Comparison of ENCODE assay signal across 27 mouse cellular contexts in the genomic region with DNA sequence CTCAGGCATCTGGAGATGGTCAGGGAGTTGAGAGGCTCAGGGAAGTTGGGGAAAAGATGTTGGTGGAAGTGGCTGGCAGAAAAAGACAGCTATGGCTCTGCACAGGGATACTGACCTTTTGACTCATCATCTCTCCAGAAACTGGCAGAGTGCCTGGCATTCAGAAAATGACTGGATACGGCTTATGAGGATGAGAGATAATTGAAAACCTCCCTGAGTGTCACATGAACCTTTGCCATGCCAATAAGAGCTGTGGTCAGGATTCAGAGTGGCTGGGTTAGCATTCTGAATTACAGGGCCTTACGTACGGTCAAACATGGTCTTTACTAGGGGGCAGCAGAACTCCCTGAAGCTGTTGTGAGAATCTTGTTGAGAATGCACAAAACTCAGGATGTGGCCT. TPM values are rescaled to one million over a fixed set of nuclear protein-coding genes. Genes with fewer than 3 reads are reported as not detected.
DNase-seq lines count a peak whose midpoint lies in the region; ATAC-seq and TF ChIP-seq lines count a peak whose summit lies in the region.
"Had no signal": no experiment of that assay in that cellular context is flagged by ENCODE, and none has a peak within 500 bp of the region (broad histone marks: within the 10 kb centered on the region; RNA-seq: fewer than 3 reads in every experiment).

No protein-coding gene starts in this region.

- TF ChIP-seq POLR2A in lung, adult 2 months (IDR thresholded peaks at IDR 0.05; ENCODE audit: borderline replicate concordance, extremely low read depth, low read depth, low read length): no peak

- no peaks in the 10 kb centered on the region for H3K36me3 ChIP-seq in embryonic facial prominence, embryonic 14.5 days (ENCODE audit: control insufficient read depth, insufficient read depth, low read length)
- no peaks in the 10 kb centered on the region for H3K36me3 ChIP-seq in embryonic facial prominence, embryonic 10.5 days (replicated peaks)
- no peaks in the 10 kb centered on the region for H3K36me3 ChIP-seq in stomach, postnatal 0 days (ENCODE audit: control insufficient read depth, insufficient read depth, low read length)
- H3K36me3 ChIP-seq: embryonic facial prominence, embryonic 12.5 days; forebrain, embryonic 12.5 days; hindbrain, embryonic 12.5 days had no signal

- WGBS in embryonic facial prominence, embryonic 14.5 days: 72% methylated on average over 3 of the region's 3 CpGs
- 90% methylated on average over 3 of the region's 3 CpGs for WGBS in embryonic facial prominence, embryonic 10.5 days
- WGBS in stomach, postnatal 0 days: 79% methylated on average over 3 of the region's 3 CpGs
- WGBS in lung, adult 2 months: 69% methylated on average over 3 of the region's 3 CpGs

- H3K9ac ChIP-seq in embryonic facial prominence, embryonic 14.5 days (ENCODE audit: low read depth, low read length): no peak overlapping the region
- no peak overlapping the region for H3K9ac ChIP-seq in stomach, postnatal 0 days (ENCODE audit: low read length)
- H3K9ac ChIP-seq: embryonic facial prominence, embryonic 12.5 days; forebrain, embryonic 12.5 days; forebrain, postnatal 0 days; hindbrain, embryonic 12.5 days had no signal

- TF ChIP-seq EP300 in stomach, postnatal 0 days (optimal IDR thresholded peaks at IDR 0.05): no peak

- ATAC-seq in embryonic facial prominence, embryonic 14.5 days (ENCODE audit: low read depth): no peak
- no peak for ATAC-seq in stomach, postnatal 0 days (ENCODE audit: low FRiP score, low TSS enrichment)
- ATAC-seq: forebrain, postnatal 0 days; hindbrain, embryonic 16.5 days; inflammation-experienced regulatory T-cells, adult 6 months; intestine, postnatal 0 days had no signal

- no peak overlapping the region for H3K4me3 ChIP-seq in embryonic facial prominence, embryonic 14.5 days (ENCODE audit: low read depth, low read length)
- no peak overlapping the region for H3K4me3 ChIP-seq in embryonic facial prominence, embryonic 10.5 days
- H3K4me3 ChIP-seq in stomach, postnatal 0 days (ENCODE audit: low read depth, low read length): no peak overlapping the region
- no peak overlapping the region for H3K4me3 ChIP-seq in lung, adult 2 months (replicated peaks; ENCODE audit: extremely low read depth, low read depth, low read length)
- H3K4me3 ChIP-seq: embryonic facial prominence, embryonic 12.5 days; forebrain, embryonic 12.5 days; hindbrain, embryonic 12.5 days had no signal

- no peak overlapping the region for H3K4me2 ChIP-seq in embryonic facial prominence, embryonic 14.5 days (ENCODE audit: low read depth, low read length)
- no peak overlapping the region for H3K4me2 ChIP-seq in stomach, postnatal 0 days (replicated peaks; ENCODE audit: low read depth)
- H3K4me2 ChIP-seq: embryonic facial prominence, embryonic 12.5 days; forebrain, embryonic 12.5 days; hindbrain, embryonic 12.5 days had no signal

- H3K27ac ChIP-seq in embryonic facial prominence, embryonic 14.5 days (replicated peaks; ENCODE audit: low read depth, low read length): no peak overlapping the region
- no peak overlapping the region for H3K27ac ChIP-seq in embryonic facial prominence, embryonic 10.5 days (replicated peaks)
- H3K27ac ChIP-seq in stomach, postnatal 0 days (replicated peaks): no peak overlapping the region
- H3K27ac ChIP-seq: embryonic facial prominence, embryonic 12.5 days; forebrain, embryonic 12.5 days; hindbrain, embryonic 12.5 days had no signal

- no peak for TF ChIP-seq CTCF in stomach, postnatal 0 days (IDR thresholded peaks at IDR 0.05; ENCODE audit: low read depth)
- no peak for TF ChIP-seq CTCF in lung, adult 2 months (IDR thresholded peaks at IDR 0.05; ENCODE audit: insufficient read depth, low read length)

- H3K27me3 ChIP-seq in embryonic facial prominence, embryonic 14.5 days (replicated peaks; ENCODE audit: control insufficient read depth, insufficient read depth, low read length): no peaks in the 10 kb centered on the region
- H3K27me3 ChIP-seq in embryonic facial prominence, embryonic 10.5 days (replicated peaks; ENCODE audit: low read depth, poor library complexity, severe bottlenecking): no peaks in the 10 kb centered on the region
- no peaks in the 10 kb centered on the region for H3K27me3 ChIP-seq in stomach, postnatal 0 days (ENCODE audit: control insufficient read depth, insufficient read depth, low read length)
- H3K27me3 ChIP-seq: embryonic facial prominence, embryonic 12.5 days; forebrain, embryonic 12.5 days; hindbrain, embryonic 12.5 days had no signal

- H3K4me1 ChIP-seq in embryonic facial prominence, embryonic 14.5 days (ENCODE audit: control insufficient read depth, insufficient read depth, low read length): no peaks in the 10 kb centered on the region
- H3K4me1 ChIP-seq in embryonic facial prominence, embryonic 10.5 days: no peaks in the 10 kb centered on the region
- no peaks in the 10 kb centered on the region for H3K4me1 ChIP-seq in stomach, postnatal 0 days (replicated peaks; ENCODE audit: control insufficient read depth, insufficient read depth)
- H3K4me1 ChIP-seq in lung, adult 2 months (ENCODE audit: control insufficient read depth, insufficient read depth, low read length): no peaks in the 10 kb centered on the region
- H3K4me1 ChIP-seq: embryonic facial prominence, embryonic 12.5 days; forebrain, embryonic 12.5 days; hindbrain, embryonic 12.5 days had no signal

- DNase-seq in embryonic facial prominence, embryonic 14.5 days (ENCODE audit: low spot score): peak; percentile 13
- DNase-seq in embryonic facial prominence, embryonic 10.5 days (ENCODE audit: low spot score): no peak
- peak; percentile 65 for DNase-seq in adrenal gland, adult 2 months
- DNase-seq in adrenal gland, postnatal 25 days: peak; percentile 46
- DNase-seq in stomach, postnatal 0 days (ENCODE audit: low spot score): no peak
- DNase-seq in right cerebral cortex, postnatal 25 days: no peak
- DNase-seq in lung, adult 2 months: no peak
- no peak for DNase-seq in thymus, adult 18-20 months
- DNase-seq: cerebellum, adult 2 months; cerebellum, postnatal 10 days; embryo, embryonic 11 days; forebrain, postnatal 0 days; gastrocnemius, postnatal 36 days; heart, adult 11 months; heart, postnatal 10 days; heart, postnatal 4 days; kidney, adult 8-10 months had no signal

- no peaks in the 10 kb centered on the region for H3K9me3 ChIP-seq in embryonic facial prominence, embryonic 14.5 days (ENCODE audit: control insufficient read depth, low read length)
- no peaks in the 10 kb centered on the region for H3K9me3 ChIP-seq in embryonic facial prominence, embryonic 10.5 days
- no peaks in the 10 kb centered on the region for H3K9me3 ChIP-seq in stomach, postnatal 0 days (ENCODE audit: control insufficient read depth, low read length)
- H3K9me3 ChIP-seq: embryonic facial prominence, embryonic 12.5 days; forebrain, embryonic 12.5 days; hindbrain, embryonic 12.5 days had no signal

RNA-seq across cellular contexts. Expression of gene Prr9, which starts 2.8 kb away (rescaled TPM):
- polyA plus RNA-seq in embryonic facial prominence, embryonic 14.5 days (2014; fragmentation: Nextera tagmentation; extraction: Ambion mirVana): 1.2 and 7.7 TPM in 2 replicates
- not detected in 2 replicates for polyA plus RNA-seq in embryonic facial prominence, embryonic 10.5 days (2016; fragmentation: Nextera tagmentation; extraction: Ambion mirVana)
- total RNA-seq in adrenal gland, adult 2 months (2021): not detected
- not detected in 2 replicates for polyA plus RNA-seq in adrenal gland, adult 2 months (2012; rRNA removed)
- not detected in 2 replicates for total RNA-seq in adrenal gland, postnatal 25 days (2021)
- 2.3 and 2.9 TPM in 2 replicates for polyA plus RNA-seq in stomach, postnatal 0 days (2015; fragmentation: Nextera tagmentation; extraction: Ambion mirVana)
- not detected in 2 replicates for polyA plus RNA-seq in lung, adult 2 months (2012; rRNA removed)
- total RNA-seq: common myeloid progenitor, adult 5-6 weeks; ES-E14; gastrocnemius, adult 18-20 months; gastrocnemius, postnatal 36 days; heart, postnatal 10 days; heart, postnatal 4 days had no signal
- polyA plus RNA-seq: cerebellum, adult 2 months; embryonic facial prominence, embryonic 12.5 days; forebrain, embryonic 12.5 days; forebrain, postnatal 0 days; heart, embryonic 14.5 days; hindbrain, embryonic 12.5 days; hindbrain, embryonic 16.5 days; inflammation-experienced regulatory T-cells, adult 6 months; intestine, postnatal 0 days had no signal

RNA-seq across cellular contexts. Expression of gene Lelp1, which starts 21.6 kb away (rescaled TPM):
- polyA plus RNA-seq in embryonic facial prominence, embryonic 14.5 days (2014; fragmentation: Nextera tagmentation; extraction: Ambion mirVana): not detected in 2 replicates
- polyA plus RNA-seq in embryonic facial prominence, embryonic 10.5 days (2016; fragmentation: Nextera tagmentation; extraction: Ambion mirVana): not detected in 2 replicates
- total RNA-seq in adrenal gland, adult 2 months (2021): not detected
- polyA plus RNA-seq in adrenal gland, adult 2 months (2012; rRNA removed): not detected in 2 replicates
- total RNA-seq in adrenal gland, postnatal 25 days (2021): not detected in 2 replicates
- polyA plus RNA-seq in stomach, postnatal 0 days (2015; fragmentation: Nextera tagmentation; extraction: Ambion mirVana): not detected in 2 replicates
- polyA plus RNA-seq in lung, adult 2 months (2012; rRNA removed): 0.14 TPM in 1 of 2 replicates, not detected in the other
- total RNA-seq: common myeloid progenitor, adult 5-6 weeks; ES-E14; forebrain, postnatal 0 days; gastrocnemius, adult 18-20 months; gastrocnemius, postnatal 36 days; heart, postnatal 10 days; heart, postnatal 4 days had no signal
- polyA plus RNA-seq: cerebellum, adult 2 months; embryonic facial prominence, embryonic 12.5 days; forebrain, embryonic 12.5 days; forebrain, postnatal 0 days; heart, embryonic 14.5 days; hindbrain, embryonic 12.5 days; hindbrain, embryonic 16.5 days; inflammation-experienced regulatory T-cells, adult 6 months; intestine, postnatal 0 days had no signal

RNA-seq across cellular contexts. Expression of gene Lor, which starts 38.0 kb away (rescaled TPM):
- polyA plus RNA-seq in embryonic facial prominence, embryonic 14.5 days (2014; fragmentation: Nextera tagmentation; extraction: Ambion mirVana): 3.0 and 21.3 TPM in 2 replicates
- polyA plus RNA-seq in embryonic facial prominence, embryonic 10.5 days (2016; fragmentation: Nextera tagmentation; extraction: Ambion mirVana): 0.19 and 0.26 TPM in 2 replicates
- under 1 TPM in 1 of 2 experiments, not detected in 1; 0.21 TPM for total RNA-seq in adrenal gland, adult 2 months (2021)
- 0.20 and 0.81 TPM in 2 replicates for polyA plus RNA-seq in adrenal gland, adult 2 months (2012; rRNA removed)
- total RNA-seq in adrenal gland, postnatal 25 days (2021): 0.18 and 0.52 TPM in 2 replicates
- 1,111 and 1,600 TPM in 2 replicates for polyA plus RNA-seq in stomach, postnatal 0 days (2015; fragmentation: Nextera tagmentation; extraction: Ambion mirVana)
- polyA plus RNA-seq in lung, adult 2 months (2012; rRNA removed): 0.16 and 233 TPM in 2 replicates
- total RNA-seq: common myeloid progenitor, adult 5-6 weeks; gastrocnemius, adult 18-20 months; gastrocnemius, postnatal 36 days; heart, postnatal 10 days had no signal
- polyA plus RNA-seq: inflammation-experienced regulatory T-cells, adult 6 months had no signal

Comparison
In these comparisons a context has a peak if more than half of its experiments do, and no peak if none do; other contexts are left out.
1. DNase-seq: peak in embryonic facial prominence, embryonic 14.5 days (single experiment), adrenal gland, adult 2 months (single experiment) and adrenal gland, postnatal 25 days (single experiment); none in embryonic facial prominence, embryonic 10.5 days (single experiment), stomach, postnatal 0 days (single experiment), right cerebral cortex, postnatal 25 days (single experiment), lung, adult 2 months (single experiment) and thymus, adult 18-20 months (0 of 2).